Mouse (Mus musculus): ENCODE results near the gene Ppfibp1. TPM values are rescaled to one million over a fixed set of nuclear protein-coding genes. Genes with fewer than 3 reads are reported as not detected.
A peak's percentile ranks its signal among the peaks of the same experiment; 100 is the strongest.

The Ppfibp1 gene
- polyA plus RNA-seq, 1 experiment from 2014 or later: 40.9 TPM

DNA sequence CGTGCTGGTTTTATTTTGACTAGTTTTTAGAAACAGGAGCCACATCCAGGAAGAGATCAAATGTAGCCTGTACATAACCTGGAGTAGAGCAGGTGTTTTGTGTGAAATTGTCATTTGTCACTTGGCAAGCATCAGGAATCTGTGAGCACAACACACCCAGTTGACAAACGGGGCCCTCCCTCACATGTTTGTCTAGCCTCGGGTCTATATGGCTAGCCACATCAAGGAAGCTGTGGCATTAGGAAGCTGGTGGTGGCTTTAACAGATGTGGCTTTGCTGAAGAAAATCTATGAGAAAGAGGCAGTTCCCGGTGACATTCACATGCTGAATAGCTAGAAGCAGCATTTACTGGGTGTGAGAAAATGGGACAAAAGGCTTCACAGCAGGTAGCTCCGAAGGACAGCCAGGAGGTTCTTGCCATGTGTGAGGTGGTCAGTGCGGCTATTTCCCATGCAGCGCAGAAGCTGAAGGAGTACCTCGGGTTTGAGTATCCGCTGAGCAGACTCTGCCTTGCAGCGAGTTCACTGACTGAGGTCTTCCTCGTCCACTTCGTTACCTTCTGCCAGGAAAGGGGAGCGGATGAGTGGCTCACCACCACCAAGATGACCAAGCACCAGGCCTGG lies 144.1 kb downstream of the Ppfibp1 start, which contains the start of gene Rep15:
TSS of gene Rep15 (plus strand) at position 282 of the 623 bp plus-strand sequence.
- Histone ChIP-seq H3K36me3 (peaks cover 11% of the 10 kb centered on the region; the same call in 1 of the 2 replicates), H3K27me3 (replicated peaks) (no peaks in the 10 kb centered on the region), H3K27ac (no peak within 1 kb of the TSS), H3K9ac (no peak within 1 kb of the TSS), H3K4me1 (no peaks in the 10 kb centered on the region), H3K4me2 (no peak within 1 kb of the TSS), H3K9me3 (no peaks in the 10 kb centered on the region), H3K4me3 (replicated peaks) (no peak within 1 kb of the TSS)
- WGBS: 55% methylated on average over 13 of the region's 13 CpGs
- ATAC-seq (ENCODE audit: insufficient read depth, low FRiP score, low read depth): no peak

GRCm38 (mm10) chr6:147042291-147043290 lies 154.3 kb downstream of the Ppfibp1 start, which contains the start of gene Mrps35:
TSS of gene Mrps35 (plus strand) at chr6:147042764.
- Histone ChIP-seq H3K36me3 (no peaks in the 10 kb centered on the region), H3K9ac (peak within 1 kb of the TSS; percentile 67), H3K4me1 (0 out of 2 replicates have a peak, but pooled peaks cover 8% of the 10 kb centered on the region), H3K4me2 (peak within 1 kb of the TSS; percentile 62), H3K27ac (peak within 1 kb of the TSS; percentile 78), H3K4me3 (replicated peaks) (peak within 1 kb of the TSS; percentile 75), H3K9me3 (no peaks in the 10 kb centered on the region), H3K27me3 (replicated peaks) (no peaks in the 10 kb centered on the region)
- peak; percentile 97 for ATAC-seq (ENCODE audit: insufficient read depth, low FRiP score, low read depth)
- 4% methylated on average over 66 of the region's 66 CpGs for WGBS

- H3K27me3 ChIP-seq (replicated peaks): no peaks in the 10 kb centered on the region
- WGBS: 42% methylated on average over 7 of the region's 7 CpGs
- peak overlapping the region; percentile 67; the same call in 1 of the 2 replicates for H3K9ac ChIP-seq
- no peak overlapping the region for H3K27ac ChIP-seq
- H3K4me1 ChIP-seq: 0 out of 2 replicates have a peak, but pooled peaks cover 8% of the 10 kb centered on the region
- H3K9me3 ChIP-seq: no peaks in the 10 kb centered on the region
- no peaks in the 10 kb centered on the region; the same call in 1 of the 2 replicates for H3K36me3 ChIP-seq
- H3K4me3 ChIP-seq (replicated peaks): peak overlapping the region; percentile 75
- peak overlapping the region; percentile 62 for H3K4me2 ChIP-seq
- no peak for ATAC-seq (ENCODE audit: insufficient read depth, low FRiP score, low read depth)
Measured at GRCm38 (mm10) chr6:147043633-147044032, 155.3 kb downstream of the Ppfibp1 start.

DNA sequence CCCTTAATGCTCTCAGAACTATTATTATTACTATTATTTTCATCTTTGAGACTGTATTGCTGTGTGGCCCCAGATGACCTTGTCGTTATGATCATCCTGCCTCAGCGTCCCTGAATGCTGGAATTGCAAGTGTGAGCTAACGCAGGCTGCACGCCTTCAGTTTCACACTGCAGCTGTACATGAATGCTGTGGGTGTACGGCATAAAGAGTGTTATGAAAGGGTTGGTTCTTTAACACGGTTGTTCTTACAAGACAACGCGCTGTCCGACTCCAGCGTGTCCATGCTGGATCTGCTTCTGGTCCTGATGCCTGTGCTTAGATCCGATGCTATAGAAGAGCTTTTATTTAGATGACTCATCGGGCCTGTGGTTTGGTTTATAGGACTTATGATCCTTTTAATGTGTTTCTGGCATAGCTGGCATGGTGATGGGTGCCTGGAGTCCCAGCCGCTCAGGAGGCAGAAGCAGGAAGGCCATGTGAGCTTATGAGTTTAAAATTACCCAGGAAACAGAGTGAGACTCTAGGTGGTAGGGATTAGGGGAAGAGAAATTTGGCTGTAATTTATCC lies 161.0 kb downstream of the Ppfibp1 start:
- H3K27ac ChIP-seq: no peak overlapping the region
- no peak for ATAC-seq (ENCODE audit: insufficient read depth, low FRiP score, low read depth)
- H3K9ac ChIP-seq: no peak overlapping the region
- H3K4me1 ChIP-seq: no peaks in the 10 kb centered on the region
- no peaks in the 10 kb centered on the region for H3K27me3 ChIP-seq (replicated peaks)
- no peaks in the 10 kb centered on the region for H3K9me3 ChIP-seq
- no peak overlapping the region for H3K4me2 ChIP-seq
- 93% methylated on average over 13 of the region's 13 CpGs for WGBS
- peaks cover 36% of the 10 kb centered on the region for H3K36me3 ChIP-seq
- H3K4me3 ChIP-seq (replicated peaks): no peak overlapping the region

GRCm38 (mm10) chr6:147051666-147052065 lies 163.4 kb downstream of the Ppfibp1 start:
- Histone ChIP-seq H3K4me3 (replicated peaks) (no peak overlapping the region), H3K9ac (no peak overlapping the region), H3K27me3 (replicated peaks) (no peaks in the 10 kb centered on the region), H3K9me3 (no peaks in the 10 kb centered on the region), H3K4me1 (no peaks in the 10 kb centered on the region), H3K27ac (no peak overlapping the region), H3K4me2 (no peak overlapping the region), H3K36me3 (peaks cover 48% of the 10 kb centered on the region)
- WGBS: 92% methylated on average over 8 of the region's 8 CpGs
- no peak for ATAC-seq (ENCODE audit: insufficient read depth, low FRiP score, low read depth)

DNA sequence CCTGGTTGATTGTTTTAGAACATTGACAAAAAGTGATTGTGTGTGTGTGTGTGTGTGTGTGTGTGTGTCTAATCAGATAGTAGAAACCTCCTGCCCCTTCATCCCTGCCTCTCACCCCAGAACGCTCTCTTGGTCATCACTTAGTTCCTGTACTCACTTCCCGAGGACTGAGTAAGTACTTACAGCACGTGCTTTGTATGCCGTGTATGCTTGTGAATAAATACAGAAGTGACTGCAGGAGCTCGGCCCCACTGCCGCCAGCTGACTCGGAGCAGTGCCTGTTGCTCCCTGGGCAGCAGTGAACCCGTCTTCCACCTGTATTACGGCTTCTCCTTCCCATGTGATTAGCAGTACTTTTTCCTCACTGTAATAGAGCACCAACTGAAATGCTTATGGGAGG lies 164.2 kb downstream of the Ppfibp1 start:
- Histone ChIP-seq H3K9ac (no peak overlapping the region), H3K27ac (no peak overlapping the region), H3K4me3 (replicated peaks) (no peak overlapping the region), H3K4me2 (no peak overlapping the region), H3K9me3 (no peaks in the 10 kb centered on the region), H3K27me3 (replicated peaks) (no peaks in the 10 kb centered on the region), H3K36me3 (peaks cover 53% of the 10 kb centered on the region), H3K4me1 (no peaks in the 10 kb centered on the region)
- ATAC-seq (ENCODE audit: insufficient read depth, low FRiP score, low read depth): no peak
- WGBS: 87% methylated on average over 9 of the region's 9 CpGs

GRCm38 (mm10) chr6:147053785-147054646 lies 165.7 kb downstream of the Ppfibp1 start:
- no peak for ATAC-seq (ENCODE audit: insufficient read depth, low FRiP score, low read depth)
- 90% methylated on average over 19 of the region's 19 CpGs for WGBS
- Histone ChIP-seq H3K27ac (no peak overlapping the region), H3K9me3 (no peaks in the 10 kb centered on the region), H3K4me2 (no peak overlapping the region), H3K27me3 (replicated peaks) (no peaks in the 10 kb centered on the region), H3K4me1 (no peaks in the 10 kb centered on the region), H3K4me3 (replicated peaks) (no peak overlapping the region), H3K9ac (no peak overlapping the region), H3K36me3 (peaks cover 53% of the 10 kb centered on the region)

- Histone ChIP-seq H3K9me3 (no peaks in the 10 kb centered on the region), H3K4me2 (no peak overlapping the region), H3K9ac (no peak overlapping the region), H3K4me3 (replicated peaks) (no peak overlapping the region), H3K36me3 (peaks cover 47% of the 10 kb centered on the region), H3K4me1 (no peaks in the 10 kb centered on the region), H3K27ac (no peak overlapping the region), H3K27me3 (replicated peaks) (no peaks in the 10 kb centered on the region)
- 82% methylated on average over 10 of the region's 10 CpGs for WGBS
- ATAC-seq (ENCODE audit: insufficient read depth, low FRiP score, low read depth): no peak
Measured at GRCm38 (mm10) chr6:147055374-147055977, 167.2 kb downstream of the Ppfibp1 start.

DNA sequence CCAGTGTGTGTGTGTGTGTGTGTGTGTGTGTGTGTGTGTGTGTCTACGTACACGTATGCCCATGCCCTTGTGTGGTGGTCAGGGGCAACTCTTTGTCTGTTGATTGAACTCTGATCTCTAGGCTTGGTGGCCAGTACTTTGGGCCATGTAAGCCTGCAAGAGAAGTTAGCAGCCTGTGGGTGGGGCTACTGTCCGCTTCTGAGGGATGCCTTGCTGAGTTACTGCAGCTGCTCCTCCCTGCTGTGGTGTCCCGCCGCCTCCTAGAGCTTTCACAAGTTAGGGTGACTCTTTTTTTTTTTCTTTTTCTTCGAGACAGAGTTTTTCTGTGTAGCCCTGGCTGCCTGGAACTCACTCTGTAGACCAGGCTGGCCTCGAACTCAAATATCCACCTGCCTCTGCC lies 171.0 kb downstream of the Ppfibp1 start:
- Histone ChIP-seq H3K9me3 (no peaks in the 10 kb centered on the region), H3K27ac (no peak overlapping the region), H3K36me3 (peaks cover 31% of the 10 kb centered on the region), H3K4me3 (replicated peaks) (no peak overlapping the region), H3K9ac (no peak overlapping the region), H3K4me2 (no peak overlapping the region), H3K4me1 (no peaks in the 10 kb centered on the region), H3K27me3 (replicated peaks) (no peaks in the 10 kb centered on the region)
- WGBS: 64% methylated on average over 7 of the region's 7 CpGs
- ATAC-seq (ENCODE audit: insufficient read depth, low FRiP score, low read depth): no peak

- Histone ChIP-seq H3K36me3 (peaks cover 24% of the 10 kb centered on the region), H3K4me2 (no peak overlapping the region), H3K4me3 (replicated peaks) (no peak overlapping the region), H3K27ac (no peak overlapping the region), H3K4me1 (no peaks in the 10 kb centered on the region), H3K27me3 (replicated peaks) (no peaks in the 10 kb centered on the region), H3K9me3 (no peaks in the 10 kb centered on the region), H3K9ac (no peak overlapping the region)
- WGBS: 75% methylated on average over 9 of the region's 9 CpGs
- ATAC-seq (ENCODE audit: insufficient read depth, low FRiP score, low read depth): no peak
Measured at GRCm38 (mm10) chr6:147061630-147062029, 173.3 kb downstream of the Ppfibp1 start.

- no peak overlapping the region for H3K4me3 ChIP-seq (replicated peaks)
- peaks cover 24% of the 10 kb centered on the region for H3K36me3 ChIP-seq
- H3K9me3 ChIP-seq: no peaks in the 10 kb centered on the region
- no peak overlapping the region for H3K27ac ChIP-seq
- no peak overlapping the region for H3K9ac ChIP-seq
- no peak overlapping the region for H3K4me2 ChIP-seq
- no peaks in the 10 kb centered on the region for H3K27me3 ChIP-seq (replicated peaks)
- 59% methylated on average over 7 of the region's 7 CpGs for WGBS
- H3K4me1 ChIP-seq: no peaks in the 10 kb centered on the region
- no peak for ATAC-seq (ENCODE audit: insufficient read depth, low FRiP score, low read depth)
Measured at GRCm38 (mm10) chr6:147062034-147062433, 173.7 kb downstream of the Ppfibp1 start.
